Mouse (Mus musculus): ENCODE data around the gene Qk. TPM values are rescaled to one million over a fixed set of nuclear protein-coding genes. Genes with fewer than 3 reads are reported as not detected.

Qk gene
- polyA plus RNA-seq, 1 experiment from 2014 or later = 42.5 TPM

- 63% methylated on average over 12 of the region's 12 CpGs for WGBS
- Histone ChIP-seq H3K9ac (replicated peaks) (0 out of 2 replicates have a peak overlapping the region, but pooled peaks have one; percentile 66), H3K36me3 (no peaks in the 10 kb centered on the region), H3K4me1 (replicated peaks) (peaks cover 48% of the 10 kb centered on the region), H3K4me2 (replicated peaks) (peak overlapping the region; percentile 63), H3K27ac (peak overlapping the region; percentile 97), H3K27me3 (no peaks in the 10 kb centered on the region), H3K4me3 (replicated peaks) (no peak overlapping the region), H3K9me3 (no peaks in the 10 kb centered on the region)
- no peak for ATAC-seq
Measured at GRCm38 (mm10) chr17:10336558-10336957, 16.9 kb upstream of the Qk start.

DNA sequence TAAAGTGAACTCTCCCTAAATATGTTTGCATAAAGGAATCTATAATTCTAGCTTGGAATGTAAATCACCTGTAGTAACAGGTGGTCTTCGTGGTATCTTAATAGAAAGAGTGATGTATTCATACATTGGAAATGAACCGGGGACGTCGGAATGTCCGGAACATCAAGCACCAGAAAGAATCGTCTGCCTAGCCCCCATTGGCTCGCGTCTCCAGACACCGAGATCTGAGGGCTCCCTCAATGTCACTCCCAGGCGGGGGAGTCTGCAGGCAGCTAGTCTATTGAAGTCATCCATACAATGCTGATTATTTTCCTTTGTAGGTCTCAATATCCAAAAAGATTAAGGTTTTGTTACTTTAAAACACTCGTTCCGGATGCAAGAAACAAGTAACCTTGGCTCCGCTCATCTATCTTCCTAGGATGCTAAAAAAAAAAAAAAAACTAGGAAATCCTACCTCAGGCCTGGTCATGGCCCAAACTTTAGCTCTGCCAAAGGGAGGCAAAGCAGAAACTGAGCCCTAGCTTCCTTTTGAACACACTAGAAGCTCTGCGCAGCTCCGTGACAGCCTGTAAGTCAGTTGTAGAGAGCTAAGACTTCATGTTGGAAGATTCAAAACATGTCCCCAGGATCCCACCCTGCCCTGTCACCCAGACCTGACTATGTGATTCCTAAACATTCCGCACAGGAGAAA, 16.3 kb upstream of the Qk start:
- Histone ChIP-seq H3K9me3 (no peaks in the 10 kb centered on the region), H3K27me3 (no peaks in the 10 kb centered on the region), H3K27ac (peak overlapping the region; percentile 97), H3K9ac (replicated peaks) (peak overlapping the region; percentile 66), H3K4me3 (replicated peaks) (peak overlapping the region; percentile 41), H3K4me1 (replicated peaks) (peaks cover 48% of the 10 kb centered on the region), H3K36me3 (no peaks in the 10 kb centered on the region), H3K4me2 (replicated peaks) (peak overlapping the region; percentile 63)
- 5% methylated on average over 16 of the region's 16 CpGs for WGBS
- peak; percentile 71 for ATAC-seq

GRCm38 (mm10) chr17:10334957-10335690, 15.5 kb upstream of the Qk start:
- ATAC-seq = peak; percentile 95
- no peaks in the 10 kb centered on the region for H3K36me3 ChIP-seq
- H3K9me3 ChIP-seq = no peaks in the 10 kb centered on the region
- no peaks in the 10 kb centered on the region for H3K27me3 ChIP-seq
- peak overlapping the region; percentile 41 for H3K4me3 ChIP-seq (replicated peaks)
- peak overlapping the region; percentile 63 for H3K4me2 ChIP-seq (replicated peaks)
- H3K4me1 ChIP-seq (replicated peaks) = peaks cover 52% of the 10 kb centered on the region
- peak overlapping the region; percentile 97 for H3K27ac ChIP-seq
- H3K9ac ChIP-seq (replicated peaks) = peak overlapping the region; percentile 66
- under 1% methylated on average over 31 of the region's 31 CpGs for WGBS

DNA sequence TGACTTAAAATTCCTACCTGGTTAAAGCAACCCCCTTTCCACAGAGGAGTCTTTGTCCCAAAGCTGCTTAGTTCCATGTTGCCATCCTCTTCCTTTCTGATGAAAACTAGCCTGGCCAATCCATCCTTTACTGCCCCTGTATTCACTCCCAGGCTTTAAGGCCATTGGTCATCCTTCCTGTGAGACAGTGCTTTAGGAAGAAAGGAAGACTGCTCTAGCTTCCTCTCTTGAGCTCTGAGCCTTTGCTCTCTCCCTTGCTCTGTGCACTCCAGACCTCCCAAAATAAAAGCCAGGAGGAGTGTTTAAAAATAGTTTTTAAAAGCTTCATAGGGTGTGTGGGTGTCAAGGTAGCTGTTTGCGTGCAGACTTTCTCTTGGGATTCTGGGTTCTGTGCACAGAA, 14.8 kb upstream of the Qk start:
- H3K27ac ChIP-seq = peak overlapping the region; percentile 97
- no peaks in the 10 kb centered on the region for H3K27me3 ChIP-seq
- no peaks in the 10 kb centered on the region for H3K9me3 ChIP-seq
- 8% methylated on average over 1 of the region's 1 CpGs for WGBS
- ATAC-seq = 0 out of 2 replicates have a peak, but pooled peaks have one; percentile 0
- peak overlapping the region; percentile 41 for H3K4me3 ChIP-seq (replicated peaks)
- peak overlapping the region; percentile 66 for H3K9ac ChIP-seq (replicated peaks)
- H3K4me1 ChIP-seq (replicated peaks) = peaks cover 55% of the 10 kb centered on the region
- H3K4me2 ChIP-seq (replicated peaks) = peak overlapping the region; percentile 63
- H3K36me3 ChIP-seq = no peaks in the 10 kb centered on the region

DNA sequence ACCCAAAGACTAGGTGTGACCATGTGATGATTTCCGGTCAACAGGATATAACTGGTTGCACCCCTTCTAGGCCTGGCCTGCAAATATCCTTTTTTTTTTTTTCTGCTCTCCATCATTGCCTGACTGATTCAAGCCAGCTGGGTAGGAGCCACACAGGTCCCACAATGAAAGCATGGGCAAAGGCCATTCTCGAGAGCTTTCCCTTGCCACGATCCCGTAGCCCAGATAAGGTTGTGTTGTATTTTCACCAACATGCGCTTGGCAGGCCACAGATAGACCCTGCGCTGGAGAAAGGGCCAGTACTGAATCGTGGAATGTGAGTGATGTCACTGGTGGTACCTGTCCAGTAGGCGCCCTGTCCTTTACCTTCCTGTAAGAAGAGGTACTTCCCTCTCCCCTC, 13.7 kb upstream of the Qk start:
- peaks cover 62% of the 10 kb centered on the region for H3K4me1 ChIP-seq (replicated peaks)
- peak overlapping the region; percentile 97 for H3K27ac ChIP-seq
- H3K4me3 ChIP-seq (replicated peaks) = no peak overlapping the region
- no peak overlapping the region for H3K4me2 ChIP-seq (replicated peaks)
- no peak overlapping the region for H3K9ac ChIP-seq (replicated peaks)
- H3K9me3 ChIP-seq = no peaks in the 10 kb centered on the region
- no peaks in the 10 kb centered on the region for H3K36me3 ChIP-seq
- ATAC-seq = no peak
- WGBS = 93% methylated on average over 8 of the region's 8 CpGs
- H3K27me3 ChIP-seq = no peaks in the 10 kb centered on the region

- Histone ChIP-seq H3K4me3 (replicated peaks) (no peak overlapping the region), H3K9ac (replicated peaks) (no peak overlapping the region)
Measured at GRCm38 (mm10) chr17:10332127-10332526, 12.5 kb upstream of the Qk start.

DNA sequence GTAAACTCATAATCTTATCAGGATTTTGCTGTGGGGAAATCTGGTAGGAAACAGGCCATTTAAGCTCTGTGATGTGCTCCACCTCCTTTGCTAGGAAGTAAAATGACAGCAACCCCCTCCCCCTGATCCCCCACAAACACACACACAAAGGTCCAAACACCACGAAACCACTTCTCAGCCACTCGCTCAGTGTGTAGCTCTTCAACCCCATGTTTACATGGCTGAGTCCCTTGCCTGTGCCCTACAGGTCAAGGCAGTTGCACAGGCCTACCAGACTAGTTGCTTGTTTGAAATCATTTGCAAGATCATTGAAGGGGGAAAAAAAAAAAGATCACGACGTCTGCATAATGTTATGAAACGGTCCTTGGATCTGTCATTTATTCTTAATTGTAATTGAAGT, 9.8 kb upstream of the Qk start:
- Histone ChIP-seq H3K4me2 (replicated peaks) (no peak overlapping the region), H3K27me3 (no peaks in the 10 kb centered on the region), H3K27ac (no peak overlapping the region), H3K4me3 (replicated peaks) (no peak overlapping the region), H3K4me1 (replicated peaks) (peaks cover 34% of the 10 kb centered on the region), H3K9ac (replicated peaks) (no peak overlapping the region), H3K9me3 (0 out of 2 replicates have a peak, but pooled peaks cover 7% of the 10 kb centered on the region), H3K36me3 (no peaks in the 10 kb centered on the region; the same call in 1 of the 2 replicates)
- 74% methylated on average over 5 of the region's 5 CpGs for WGBS
- ATAC-seq = no peak

More at GRCm38 (mm10) chr17:10332127-10332526, 12.5 kb upstream of the Qk start:
- Histone ChIP-seq H3K27ac (no peak overlapping the region), H3K36me3 (no peaks in the 10 kb centered on the region), H3K27me3 (no peaks in the 10 kb centered on the region), H3K4me2 (replicated peaks) (no peak overlapping the region), H3K9me3 (no peaks in the 10 kb centered on the region), H3K4me1 (replicated peaks) (peaks cover 52% of the 10 kb centered on the region)
- no peak for ATAC-seq
- WGBS = 66% methylated on average over 3 of the region's 3 CpGs

GRCm38 (mm10) chr17:10328544-10329100, 9.0 kb upstream of the Qk start:
- no peak for ATAC-seq
- Histone ChIP-seq H3K36me3 (no peaks in the 10 kb centered on the region; the same call in 1 of the 2 replicates), H3K9ac (replicated peaks) (no peak overlapping the region), H3K4me2 (replicated peaks) (no peak overlapping the region), H3K9me3 (0 out of 2 replicates have a peak, but pooled peaks cover 7% of the 10 kb centered on the region), H3K27me3 (no peaks in the 10 kb centered on the region), H3K27ac (no peak overlapping the region), H3K4me1 (replicated peaks) (peaks cover 27% of the 10 kb centered on the region), H3K4me3 (replicated peaks) (no peak overlapping the region)
- WGBS = 95% methylated on average over 9 of the region's 9 CpGs

- no peak overlapping the region for H3K4me2 ChIP-seq (replicated peaks)
- no peak overlapping the region for H3K4me3 ChIP-seq (replicated peaks)
- H3K36me3 ChIP-seq = no peaks in the 10 kb centered on the region; the same call in 1 of the 2 replicates
- no peak overlapping the region for H3K9ac ChIP-seq (replicated peaks)
- no peak for ATAC-seq
- H3K4me1 ChIP-seq (replicated peaks) = peaks cover 28% of the 10 kb centered on the region
- 0 out of 2 replicates have a peak, but pooled peaks cover 7% of the 10 kb centered on the region for H3K9me3 ChIP-seq
- H3K27me3 ChIP-seq = no peaks in the 10 kb centered on the region
- no peak overlapping the region for H3K27ac ChIP-seq
- 73% methylated on average over 5 of the region's 5 CpGs for WGBS
Measured at GRCm38 (mm10) chr17:10327584-10328210, 8.0 kb upstream of the Qk start.

DNA sequence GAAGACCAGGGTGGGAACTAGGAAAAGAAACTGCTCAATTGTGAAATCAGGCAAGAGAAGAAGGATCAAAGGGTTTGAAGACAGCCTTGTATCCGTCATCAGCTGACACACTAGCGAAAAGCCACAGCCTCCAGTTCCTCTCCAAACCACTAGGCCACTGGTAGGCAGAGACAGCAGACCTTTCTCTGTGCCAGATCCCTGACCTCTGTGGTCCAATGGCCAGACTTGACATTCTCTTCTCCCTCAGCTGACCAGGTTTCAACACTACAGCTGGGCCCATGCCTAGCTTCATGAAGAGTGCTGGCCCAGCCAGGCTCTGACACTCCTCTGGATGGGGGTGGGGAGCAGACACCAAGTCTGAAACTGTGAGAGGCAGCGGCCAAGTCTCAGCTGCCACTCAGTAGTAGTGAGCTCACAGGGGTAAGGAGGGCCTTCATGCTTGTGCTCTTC, 7.0 kb upstream of the Qk start:
- H3K4me2 ChIP-seq (replicated peaks) = no peak overlapping the region
- ATAC-seq = no peak
- no peak overlapping the region for H3K4me3 ChIP-seq (replicated peaks)
- no peak overlapping the region for H3K27ac ChIP-seq
- peaks cover 32% of the 10 kb centered on the region for H3K4me1 ChIP-seq (replicated peaks)
- no peaks in the 10 kb centered on the region; the same call in 1 of the 2 replicates for H3K36me3 ChIP-seq
- H3K9ac ChIP-seq (replicated peaks) = no peak overlapping the region
- 69% methylated on average over 3 of the region's 3 CpGs for WGBS
- H3K9me3 ChIP-seq = 0 out of 2 replicates have a peak, but pooled peaks cover 7% of the 10 kb centered on the region
- no peaks in the 10 kb centered on the region for H3K27me3 ChIP-seq

DNA sequence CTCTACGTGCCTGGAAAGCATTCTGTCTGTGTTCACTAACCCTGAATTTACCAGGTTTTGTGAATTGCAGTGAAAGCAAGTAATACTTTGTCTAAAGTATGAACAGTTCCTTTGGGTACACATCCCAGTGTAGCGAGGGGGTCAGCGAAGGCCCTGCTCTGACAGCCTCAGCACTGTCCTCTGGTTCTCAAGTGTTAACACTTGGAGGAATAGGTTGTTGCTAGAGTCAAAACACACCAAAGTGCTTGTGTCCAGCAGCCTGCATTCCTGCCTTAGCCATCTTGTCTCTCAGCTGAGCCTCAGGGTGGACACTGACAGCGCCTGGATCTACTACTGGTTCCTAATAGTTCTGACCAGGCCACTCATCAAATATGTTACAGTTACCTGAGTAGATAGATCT, 6.3 kb upstream of the Qk start:
- Histone ChIP-seq H3K4me1 (replicated peaks) (peaks cover 39% of the 10 kb centered on the region), H3K9me3 (0 out of 2 replicates have a peak, but pooled peaks cover 7% of the 10 kb centered on the region), H3K36me3 (no peaks in the 10 kb centered on the region; the same call in 1 of the 2 replicates), H3K9ac (replicated peaks) (no peak overlapping the region), H3K27ac (no peak overlapping the region), H3K27me3 (no peaks in the 10 kb centered on the region), H3K4me3 (replicated peaks) (no peak overlapping the region), H3K4me2 (replicated peaks) (no peak overlapping the region)
- ATAC-seq = no peak
- WGBS = 95% methylated on average over 4 of the region's 4 CpGs
